Mouse (Mus musculus): ENCODE measurements around the gene Terf2. TPM values are rescaled to one million over a fixed set of nuclear protein-coding genes. Genes with fewer than 3 reads are reported as not detected.

Terf2 gene
- polyA plus RNA-seq (2015; fragmentation: Nextera tagmentation; extraction: Ambion mirVana), result 5.5 and 6.0 TPM in 2 replicates

DNA sequence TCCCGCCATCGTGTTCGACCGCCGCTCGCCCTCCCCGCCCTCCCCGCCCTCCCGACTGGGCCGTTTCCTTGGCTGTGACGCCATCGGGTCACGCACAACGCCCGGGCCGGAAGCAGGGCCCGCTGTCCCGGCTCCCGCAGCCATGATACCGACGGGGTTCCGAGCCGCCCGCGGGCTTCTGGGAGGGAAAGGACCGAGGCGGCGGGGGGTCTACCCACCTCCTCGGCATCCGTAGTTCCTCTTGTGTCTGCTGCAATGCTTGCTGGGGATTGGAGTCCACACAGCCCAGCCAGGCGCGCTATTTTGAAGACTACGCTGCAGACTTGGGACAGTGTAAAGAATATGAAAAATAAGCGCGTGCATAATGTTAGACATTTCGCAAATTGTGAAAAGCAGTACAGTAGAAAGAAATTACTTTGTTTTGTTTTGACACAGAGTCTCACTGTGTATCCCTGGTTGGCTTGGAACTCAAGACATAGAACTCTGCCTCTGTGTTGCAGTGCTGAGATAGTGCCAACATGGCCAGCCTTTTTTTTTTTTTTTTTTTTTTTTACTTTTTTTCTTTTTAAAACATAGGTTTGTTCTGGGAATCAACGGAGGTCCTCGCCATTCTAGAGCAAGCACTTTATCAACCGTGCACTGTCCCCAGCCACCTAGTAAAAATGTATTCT lies at the start of gene Terf2:
Gene Terf2 (minus strand): TSS at position 182 of the 671 bp plus-strand sequence.
- peak within 1 kb of the TSS; percentile 77 for H3K4me2 ChIP-seq (ENCODE audit: low read depth, low read length)
- ATAC-seq (ENCODE audit: low read depth), result peak; percentile 89
- no peaks in the 10 kb centered on the region; the same call in 1 of the 2 replicates for H3K36me3 ChIP-seq (ENCODE audit: control insufficient read depth, insufficient read depth)
- peak within 1 kb of the TSS; percentile 91 for H3K4me3 ChIP-seq (ENCODE audit: low read depth, low read length)
- H3K27ac ChIP-seq (ENCODE audit: low read length), result peak within 1 kb of the TSS; percentile 95
- no peaks in the 10 kb centered on the region for H3K9me3 ChIP-seq (replicated peaks; ENCODE audit: control insufficient read depth, low read length)
- 2% methylated on average over 39 of the region's 39 CpGs for WGBS (ENCODE audit: insufficient replicate concordance)
- H3K27me3 ChIP-seq (ENCODE audit: control insufficient read depth, insufficient read depth, low read depth, low read length), result no peaks in the 10 kb centered on the region
- H3K9ac ChIP-seq (ENCODE audit: low read depth, low read length), result peak within 1 kb of the TSS; percentile 95
- H3K4me1 ChIP-seq (ENCODE audit: control insufficient read depth, low read depth, low read length), result peaks cover 14% of the 10 kb centered on the region

- Histone ChIP-seq H3K4me3 (ENCODE audit: low read depth, low read length) (no peak overlapping the region), H3K36me3 (ENCODE audit: control insufficient read depth, insufficient read depth) (no peaks in the 10 kb centered on the region), H3K4me2 (ENCODE audit: low read depth, low read length) (no peak overlapping the region), H3K27me3 (ENCODE audit: control insufficient read depth, insufficient read depth, low read depth, low read length) (no peaks in the 10 kb centered on the region), H3K9me3 (replicated peaks; ENCODE audit: control insufficient read depth, low read length) (no peaks in the 10 kb centered on the region), H3K9ac (ENCODE audit: low read depth, low read length) (no peak overlapping the region), H3K4me1 (ENCODE audit: control insufficient read depth, low read depth, low read length) (peaks cover 12% of the 10 kb centered on the region), H3K27ac (ENCODE audit: low read length) (no peak overlapping the region)
- WGBS (ENCODE audit: insufficient replicate concordance), result 55% methylated on average over 4 of the region's 4 CpGs
- no peak for ATAC-seq (ENCODE audit: low read depth)
Observed at GRCm38 (mm10) chr8:107143501-107143900, 47.2 kb upstream of the Terf2 start.

DNA sequence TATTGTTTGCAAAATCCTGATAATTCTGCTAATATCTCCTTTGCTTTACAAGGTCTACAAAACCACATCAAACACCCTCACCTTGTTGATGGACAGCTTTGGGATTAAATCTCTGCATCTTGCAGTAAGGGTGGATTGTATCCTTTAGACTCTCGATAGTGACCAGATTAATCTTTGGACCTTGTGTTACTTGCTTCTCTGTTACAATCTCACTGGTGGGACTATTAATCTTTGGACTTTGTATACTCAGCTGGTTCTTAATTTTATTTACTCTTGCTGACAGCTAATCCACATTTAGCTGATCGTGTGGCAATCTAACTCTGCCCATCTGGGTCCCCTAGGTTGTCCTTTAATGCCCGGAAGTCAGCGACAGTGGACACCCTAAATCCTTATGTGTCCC lies 46.2 kb upstream of the Terf2 start:
- peaks cover 12% of the 10 kb centered on the region for H3K4me1 ChIP-seq (ENCODE audit: control insufficient read depth, low read depth, low read length)
- H3K27ac ChIP-seq (ENCODE audit: low read length), result no peak overlapping the region
- WGBS (ENCODE audit: insufficient replicate concordance), result 74% methylated on average over 4 of the region's 4 CpGs
- H3K36me3 ChIP-seq (ENCODE audit: control insufficient read depth, insufficient read depth), result no peaks in the 10 kb centered on the region
- H3K4me3 ChIP-seq (ENCODE audit: low read depth, low read length), result no peak overlapping the region
- ATAC-seq (ENCODE audit: low read depth), result no peak
- no peaks in the 10 kb centered on the region for H3K27me3 ChIP-seq (ENCODE audit: control insufficient read depth, insufficient read depth, low read depth, low read length)
- no peaks in the 10 kb centered on the region for H3K9me3 ChIP-seq (replicated peaks; ENCODE audit: control insufficient read depth, low read length)
- no peak overlapping the region for H3K9ac ChIP-seq (ENCODE audit: low read depth, low read length)
- H3K4me2 ChIP-seq (ENCODE audit: low read depth, low read length), result no peak overlapping the region

DNA sequence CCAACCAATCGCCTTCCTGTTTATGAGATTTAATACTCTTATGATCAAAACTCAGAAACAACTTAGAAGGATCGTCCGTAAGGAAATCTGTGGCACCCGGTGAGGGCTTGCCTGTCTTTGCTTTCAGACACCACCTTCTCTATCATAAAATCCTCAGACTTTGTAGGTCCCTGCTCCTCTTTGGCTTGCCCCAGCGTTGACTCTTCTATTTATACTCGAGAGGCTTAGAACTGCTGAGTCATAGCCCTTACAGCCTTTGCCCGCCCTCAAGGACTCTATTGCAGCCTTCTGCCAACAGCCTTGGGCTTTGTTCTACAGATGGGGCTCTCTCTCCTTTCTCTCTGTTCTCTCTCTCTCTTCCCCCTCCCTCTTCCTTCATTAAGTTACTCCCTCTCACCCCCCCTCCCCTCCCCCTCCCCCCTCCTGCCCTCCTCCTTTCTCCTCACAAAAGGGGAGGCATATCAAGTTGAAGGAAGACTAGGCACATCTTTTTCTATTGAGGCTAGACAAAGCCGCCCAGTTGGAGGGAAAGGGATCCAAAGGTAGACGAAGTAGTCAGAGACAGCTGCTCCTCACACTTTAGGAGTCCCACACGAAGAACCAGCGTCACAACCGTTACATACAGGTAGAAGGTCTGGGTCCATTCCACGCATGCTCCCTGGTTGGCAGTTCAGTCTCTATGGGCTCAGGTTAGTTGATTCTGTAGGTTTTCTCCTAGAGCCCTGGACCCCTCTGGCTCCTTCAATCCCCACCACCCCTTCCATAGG lies 43.5 kb upstream of the Terf2 start:
- Histone ChIP-seq H3K4me3 (ENCODE audit: low read depth, low read length) (no peak overlapping the region), H3K36me3 (ENCODE audit: control insufficient read depth, insufficient read depth) (no peaks in the 10 kb centered on the region), H3K27me3 (ENCODE audit: control insufficient read depth, insufficient read depth, low read depth, low read length) (no peaks in the 10 kb centered on the region), H3K9me3 (replicated peaks; ENCODE audit: control insufficient read depth, low read length) (no peaks in the 10 kb centered on the region), H3K4me2 (ENCODE audit: low read depth, low read length) (no peak overlapping the region), H3K4me1 (ENCODE audit: control insufficient read depth, low read depth, low read length) (peaks cover 12% of the 10 kb centered on the region), H3K27ac (ENCODE audit: low read length) (peak overlapping the region; percentile 29; the same call in 1 of the 2 replicates), H3K9ac (ENCODE audit: low read depth, low read length) (no peak overlapping the region)
- peak; percentile 88 for ATAC-seq (ENCODE audit: low read depth)
- WGBS (ENCODE audit: insufficient replicate concordance), result 38% methylated on average over 13 of the region's 13 CpGs

DNA sequence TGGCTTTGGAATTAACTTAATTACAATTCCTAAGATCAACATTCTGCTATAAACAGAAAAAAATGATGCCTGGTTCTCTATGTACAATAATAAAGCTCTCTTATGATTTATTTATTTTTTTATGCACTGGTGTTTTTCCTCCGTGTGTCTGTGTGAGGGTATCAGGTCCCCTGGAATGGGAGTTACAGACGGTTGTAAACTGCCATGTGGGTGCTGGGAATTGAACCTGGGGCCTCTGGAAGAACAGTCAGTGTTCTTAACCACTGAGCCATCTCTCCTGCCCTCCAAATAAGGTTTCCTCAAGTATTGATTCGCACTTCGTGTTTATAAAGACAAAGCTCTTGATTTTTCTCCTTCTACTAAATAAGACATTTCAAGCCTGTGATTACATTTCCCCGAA lies 42.0 kb upstream of the Terf2 start:
- no peak for ATAC-seq (ENCODE audit: low read depth)
- H3K4me1 ChIP-seq (ENCODE audit: control insufficient read depth, low read depth, low read length), result peaks cover 12% of the 10 kb centered on the region
- H3K27me3 ChIP-seq (ENCODE audit: control insufficient read depth, insufficient read depth, low read depth, low read length), result no peaks in the 10 kb centered on the region
- no peaks in the 10 kb centered on the region for H3K36me3 ChIP-seq (ENCODE audit: control insufficient read depth, insufficient read depth)
- H3K27ac ChIP-seq (ENCODE audit: low read length), result no peak overlapping the region
- no peak overlapping the region for H3K4me3 ChIP-seq (ENCODE audit: low read depth, low read length)
- H3K9me3 ChIP-seq (replicated peaks; ENCODE audit: control insufficient read depth, low read length), result no peaks in the 10 kb centered on the region
- no peak overlapping the region for H3K9ac ChIP-seq (ENCODE audit: low read depth, low read length)
- WGBS (ENCODE audit: insufficient replicate concordance), result 78% methylated on average over 5 of the region's 5 CpGs
- H3K4me2 ChIP-seq (ENCODE audit: low read depth, low read length), result no peak overlapping the region

- no peak overlapping the region for H3K4me3 ChIP-seq (ENCODE audit: low read depth, low read length)
- no peaks in the 10 kb centered on the region for H3K9me3 ChIP-seq (replicated peaks; ENCODE audit: control insufficient read depth, low read length)
- ATAC-seq (ENCODE audit: low read depth), result no peak
- 76% methylated on average over 6 of the region's 6 CpGs for WGBS (ENCODE audit: insufficient replicate concordance)
- no peaks in the 10 kb centered on the region for H3K36me3 ChIP-seq (ENCODE audit: control insufficient read depth, insufficient read depth)
- H3K9ac ChIP-seq (ENCODE audit: low read depth, low read length), result no peak overlapping the region
- no peak overlapping the region for H3K27ac ChIP-seq (ENCODE audit: low read length)
- peaks cover 12% of the 10 kb centered on the region for H3K4me1 ChIP-seq (ENCODE audit: control insufficient read depth, low read depth, low read length)
- H3K4me2 ChIP-seq (ENCODE audit: low read depth, low read length), result no peak overlapping the region
- no peaks in the 10 kb centered on the region for H3K27me3 ChIP-seq (ENCODE audit: control insufficient read depth, insufficient read depth, low read depth, low read length)
Observed at GRCm38 (mm10) chr8:107137591-107137990, 41.2 kb upstream of the Terf2 start.

- Histone ChIP-seq H3K9me3 (replicated peaks; ENCODE audit: control insufficient read depth, low read length) (no peaks in the 10 kb centered on the region), H3K9ac (ENCODE audit: low read depth, low read length) (no peak overlapping the region), H3K4me2 (ENCODE audit: low read depth, low read length) (no peak overlapping the region), H3K36me3 (ENCODE audit: control insufficient read depth, insufficient read depth) (no peaks in the 10 kb centered on the region), H3K4me3 (ENCODE audit: low read depth, low read length) (no peak overlapping the region), H3K4me1 (ENCODE audit: control insufficient read depth, low read depth, low read length) (peaks cover 12% of the 10 kb centered on the region), H3K27ac (ENCODE audit: low read length) (no peak overlapping the region), H3K27me3 (ENCODE audit: control insufficient read depth, insufficient read depth, low read depth, low read length) (no peaks in the 10 kb centered on the region)
- 64% methylated on average over 8 of the region's 8 CpGs for WGBS (ENCODE audit: insufficient replicate concordance)
- ATAC-seq (ENCODE audit: low read depth), result no peak
Observed at GRCm38 (mm10) chr8:107136003-107136612, 39.8 kb upstream of the Terf2 start.

DNA sequence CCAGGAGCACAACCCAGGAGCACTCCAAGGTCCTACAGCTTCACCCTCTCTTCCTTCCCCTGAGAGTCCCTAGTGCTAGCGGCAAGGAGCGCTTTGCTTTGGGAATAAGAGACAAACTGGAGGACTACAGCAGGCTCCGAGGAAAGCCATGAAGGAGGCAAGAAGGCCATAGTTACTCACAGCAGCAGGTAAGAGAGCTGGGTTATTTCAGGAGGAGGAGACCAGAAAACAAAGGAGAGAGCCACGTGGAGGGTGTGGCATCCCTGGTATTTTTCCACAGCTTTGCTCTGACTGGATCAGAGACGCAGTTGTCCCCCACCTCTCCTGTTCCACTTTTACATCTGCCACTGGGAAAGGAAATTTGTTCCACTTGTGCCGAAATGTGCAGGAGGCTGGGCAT lies 37.5 kb upstream of the Terf2 start:
- no peaks in the 10 kb centered on the region for H3K4me1 ChIP-seq (ENCODE audit: control insufficient read depth, low read depth, low read length)
- no peaks in the 10 kb centered on the region for H3K9me3 ChIP-seq (replicated peaks; ENCODE audit: control insufficient read depth, low read length)
- H3K4me2 ChIP-seq (ENCODE audit: low read depth, low read length), result no peak overlapping the region
- H3K36me3 ChIP-seq (ENCODE audit: control insufficient read depth, insufficient read depth), result no peaks in the 10 kb centered on the region
- 60% methylated on average over 6 of the region's 6 CpGs for WGBS (ENCODE audit: insufficient replicate concordance)
- H3K27me3 ChIP-seq (ENCODE audit: control insufficient read depth, insufficient read depth, low read depth, low read length), result no peaks in the 10 kb centered on the region
- no peak overlapping the region for H3K9ac ChIP-seq (ENCODE audit: low read depth, low read length)
- no peak overlapping the region for H3K27ac ChIP-seq (ENCODE audit: low read length)
- no peak overlapping the region for H3K4me3 ChIP-seq (ENCODE audit: low read depth, low read length)
- no peak for ATAC-seq (ENCODE audit: low read depth)
